Mouse (Mus musculus) embryo, embryonic 11.5 days (tissue): ENCODE data around the gene Prss35.

Experiments used
- DNase-seq: peaks from one replicate; pipeline ENCODE4 v3.0.0-alpha.2; 2012; ENCODE audit warnings: low read depth, low spot score

The Prss35 gene

GRCm38 (mm10) chr9:86798129-86798528 is 54.7 kb downstream of the Prss35 start:
- no peak for DNase-seq

GRCm38 (mm10) chr9:86798686-86799085 is 55.2 kb downstream of the Prss35 start:
- DNase-seq, result no peak

- no peak for DNase-seq
Observed at GRCm38 (mm10) chr9:86799099-86799498, 55.6 kb downstream of the Prss35 start.

- DNase-seq, result peak; percentile 34
Observed at GRCm38 (mm10) chr9:86800600-86801163, 57.2 kb downstream of the Prss35 start.
